Mouse (Mus musculus): ENCODE data around the gene 4930524J08Rik.

The 4930524J08Rik gene

DNA sequence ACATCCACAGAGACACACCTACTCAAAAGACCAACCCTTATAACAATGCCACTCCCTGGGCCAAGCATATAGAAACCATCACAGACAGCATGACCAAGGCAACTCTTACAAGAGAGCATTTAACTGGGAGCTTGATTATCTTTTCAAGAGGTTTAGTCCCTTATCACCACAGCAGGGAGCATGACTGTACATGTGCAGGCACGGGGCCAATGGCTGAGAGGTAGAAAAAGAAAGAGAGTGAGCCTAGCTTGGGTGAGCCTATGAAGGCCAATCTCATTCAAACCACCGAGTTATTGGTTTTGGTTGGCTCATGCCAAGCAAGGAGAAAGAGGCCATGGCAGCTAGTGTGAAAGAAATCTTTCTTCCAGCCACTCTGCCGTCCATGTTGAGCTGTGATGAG, 26.6 kb downstream of the 4930524J08Rik start:
- DNase-seq (ENCODE audit: low read depth, low spot score): no peak

DNA sequence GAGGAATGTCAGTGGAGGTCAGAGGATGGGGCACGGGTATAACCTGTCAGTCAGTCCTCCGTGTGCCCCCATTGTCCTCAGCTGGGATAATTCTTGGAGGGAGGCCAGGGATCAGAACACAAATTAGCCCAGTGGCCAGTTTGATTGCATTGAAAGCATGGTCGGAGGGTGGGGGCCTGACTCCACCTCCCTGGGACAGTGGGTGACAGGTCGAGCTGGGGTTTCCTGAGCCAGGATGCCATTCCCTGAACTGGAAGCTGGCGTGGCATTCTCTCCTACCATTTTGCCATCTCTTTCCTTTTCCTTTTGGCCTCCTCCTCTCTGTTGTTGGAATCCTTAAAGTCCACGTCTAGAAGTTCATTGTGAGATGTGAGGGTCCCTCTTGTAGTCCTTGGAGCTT, 27.0 kb downstream of the 4930524J08Rik start:
- DNase-seq (ENCODE audit: low read depth, low spot score): no peak

DNA sequence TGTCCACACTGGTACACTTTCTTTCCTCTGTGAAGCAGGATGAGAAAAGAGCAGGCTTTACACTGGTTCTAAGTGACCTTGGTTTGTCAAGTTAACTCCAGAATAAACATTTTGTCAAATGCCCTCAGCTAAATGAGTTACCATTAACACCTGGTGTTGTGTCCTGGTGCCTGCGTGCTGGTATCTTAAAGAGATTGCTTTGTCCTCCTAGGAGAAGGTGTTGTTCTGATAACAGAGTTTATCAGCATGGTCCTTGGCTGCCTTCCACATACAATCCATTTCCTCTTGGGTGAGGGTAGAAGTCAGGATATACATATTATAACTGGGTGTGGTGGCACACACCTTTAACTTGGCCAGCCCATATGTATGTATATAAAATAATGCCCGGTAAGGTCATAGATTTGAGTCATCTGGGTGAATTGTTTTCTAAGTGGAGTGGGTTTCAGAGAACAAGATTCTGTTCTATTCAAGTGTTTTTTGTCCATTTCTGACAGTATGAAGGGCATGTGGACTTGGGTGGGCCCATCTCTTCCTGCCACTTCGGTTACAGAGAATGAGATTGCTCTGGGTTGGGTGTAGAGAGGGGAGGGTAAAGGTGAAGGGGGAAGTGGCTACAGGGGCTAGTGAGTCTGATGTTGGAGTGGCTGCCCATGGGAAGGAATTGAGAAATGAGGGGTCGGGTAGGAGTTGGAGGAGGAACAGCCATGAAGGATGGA, 27.6 kb downstream of the 4930524J08Rik start:
- DNase-seq (ENCODE audit: low read depth, low spot score): no peak

- no peak for DNase-seq (ENCODE audit: low read depth, low spot score)
Observed at GRCm38 (mm10) chr5:100007040-100007375, 28.1 kb downstream of the 4930524J08Rik start.

DNA sequence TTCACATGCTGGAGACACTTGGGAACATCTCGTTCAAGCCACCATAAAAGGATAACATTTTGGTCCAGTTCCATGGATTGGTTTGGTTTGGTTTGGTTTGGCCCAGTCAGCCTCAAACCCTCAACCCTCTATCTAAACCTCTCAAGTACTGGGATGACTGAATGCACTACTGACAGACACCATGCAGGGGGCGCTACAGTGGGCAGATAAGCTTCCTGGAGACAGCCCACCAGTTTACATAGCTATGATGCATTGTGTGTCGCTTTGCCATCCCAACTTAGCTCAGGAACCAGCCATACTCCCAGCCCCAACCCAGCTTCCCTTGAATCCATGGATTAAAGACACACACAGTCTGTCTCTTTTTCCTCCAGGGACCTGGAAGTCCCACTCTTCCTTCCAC, 29.6 kb downstream of the 4930524J08Rik start:
- DNase-seq (ENCODE audit: low read depth, low spot score): no peak

DNA sequence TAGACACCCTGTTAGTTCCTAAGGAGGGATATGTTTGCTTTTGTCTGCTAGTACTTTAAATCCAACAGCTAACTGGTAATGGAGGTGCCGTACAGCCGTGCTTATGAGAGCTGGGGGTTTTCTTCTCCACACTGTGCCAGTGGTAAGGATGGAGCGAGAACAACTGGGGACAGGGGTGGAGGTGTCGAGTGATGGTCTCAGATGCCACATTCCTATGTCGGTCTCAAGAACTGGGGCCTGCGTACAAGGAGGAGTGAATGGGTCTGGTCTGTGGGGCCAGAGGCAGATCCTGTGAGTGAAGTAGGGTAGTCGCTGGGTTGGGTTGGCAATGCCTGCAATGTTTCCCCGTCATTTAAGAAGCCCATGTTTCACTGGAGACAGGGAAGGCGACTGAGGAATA, 33.7 kb downstream of the 4930524J08Rik start:
- no peak for DNase-seq (ENCODE audit: low read depth, low spot score)

DNA sequence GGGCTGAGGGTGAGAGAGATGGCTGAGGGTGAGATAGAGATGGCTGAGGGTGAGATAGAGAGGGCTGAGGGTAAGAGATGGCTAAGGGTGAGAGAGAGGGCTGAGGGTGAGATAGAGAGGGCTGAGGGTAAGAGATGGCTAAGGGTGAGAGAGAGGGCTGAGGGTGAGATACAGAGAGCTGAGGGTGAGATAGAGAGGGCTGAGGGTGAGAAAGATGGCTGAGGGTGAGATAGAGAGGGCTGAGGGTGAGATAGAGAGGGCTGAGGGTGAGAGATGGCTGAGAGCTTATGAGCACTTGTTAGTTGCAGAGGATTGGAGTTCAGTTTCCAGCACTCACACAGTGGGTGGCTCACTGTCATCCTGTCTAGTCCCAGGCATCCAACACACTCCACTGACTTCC, 41.2 kb downstream of the 4930524J08Rik start:
- no peak for DNase-seq (ENCODE audit: low read depth, low spot score)

DNA sequence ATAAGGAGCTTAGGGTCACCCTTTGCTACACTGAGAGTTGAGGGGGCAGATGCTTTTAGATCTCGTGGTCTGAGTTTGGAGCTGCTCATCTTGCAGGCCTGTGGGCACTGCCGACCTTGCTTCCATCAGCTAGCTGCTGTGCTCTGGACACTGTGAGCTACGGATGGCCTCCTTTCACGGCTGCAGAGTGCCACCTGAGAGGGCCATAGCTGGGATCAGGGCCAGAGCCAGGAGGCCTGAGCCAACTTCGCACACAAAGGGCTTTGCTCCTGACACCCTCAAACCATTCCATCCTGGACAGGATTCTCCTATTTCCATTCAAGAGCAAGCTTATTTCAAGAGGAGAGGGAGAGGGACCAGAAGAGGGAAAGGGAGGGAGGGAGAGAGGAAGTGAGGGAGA, 45.5 kb downstream of the 4930524J08Rik start:
- no peak for DNase-seq (ENCODE audit: low read depth, low spot score)

GRCm38 (mm10) chr5:100024868-100025267, 46.0 kb downstream of the 4930524J08Rik start:
- no peak for DNase-seq (ENCODE audit: low read depth, low spot score)
